Mouse (Mus musculus): ENCODE measurements at regions not wholly inside any gene's neighbourhood (a gene's known extent, or its start where the extent isn't known, plus 50 kb on each side); places are given as distances from the start of the nearest gene placed in this dataset.

GRCm38 (mm10) chr4:35417866-35418265, 191.9 kb upstream of the C9orf72 start:
- TF ChIP-seq POLR2A (IDR thresholded peaks at IDR 0.05; ENCODE audit: insufficient read depth, low read depth, low read length) = no peak
- TF ChIP-seq CTCF (IDR thresholded peaks at IDR 0.05) = peak; percentile 50
- TF ChIP-seq EP300 (IDR thresholded peaks at IDR 0.05; ENCODE audit: insufficient read depth, low read depth, low read length) = no peak

All from heart, adult 2 months (tissue).